Mouse (Mus musculus) Muller cell, postnatal 12 days (primary cell): ENCODE measurements around the gene Nfe2.
"Not testable (repeated sequence)": the region's sequence is repeated elsewhere in the genome, so short reads cannot be mapped to it uniquely, and the experiment has no call there.

Experiments used
- DNase-seq: peaks from one replicate; pipeline ENCODE4 v3.0.0-alpha.2; 2015; ENCODE audit errors: inconsistent ontology term

Gene Nfe2

GRCm38 (mm10) chr15:103290843-103291242, 32.6 kb upstream of the Nfe2 start:
- DNase-seq: no peak

GRCm38 (mm10) chr15:103290417-103290816, 32.2 kb upstream of the Nfe2 start:
- DNase-seq: no peak

DNA sequence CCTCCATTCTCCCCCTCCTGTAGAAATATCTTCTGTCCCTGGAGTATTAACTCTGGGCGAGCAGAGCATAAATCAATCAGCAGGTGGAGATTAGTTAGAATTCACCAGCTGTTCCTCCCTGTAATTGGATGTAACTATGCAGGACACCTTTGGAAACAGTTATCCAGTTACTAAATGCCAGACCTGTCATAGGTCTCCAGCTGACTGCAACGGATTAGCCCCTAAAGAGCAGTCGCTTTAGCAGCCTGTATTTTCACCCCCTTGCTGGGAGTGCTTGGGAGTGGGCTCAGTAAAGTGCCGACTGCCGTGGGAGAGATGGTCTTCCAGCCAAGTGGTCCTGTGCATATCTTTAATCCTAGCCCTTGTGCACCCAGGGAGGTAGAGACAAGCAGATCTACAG, 31.4 kb upstream of the Nfe2 start:
- DNase-seq: no peak

- DNase-seq: peak; percentile 78
Observed at GRCm38 (mm10) chr15:103285778-103286417, 27.7 kb upstream of the Nfe2 start.

DNA sequence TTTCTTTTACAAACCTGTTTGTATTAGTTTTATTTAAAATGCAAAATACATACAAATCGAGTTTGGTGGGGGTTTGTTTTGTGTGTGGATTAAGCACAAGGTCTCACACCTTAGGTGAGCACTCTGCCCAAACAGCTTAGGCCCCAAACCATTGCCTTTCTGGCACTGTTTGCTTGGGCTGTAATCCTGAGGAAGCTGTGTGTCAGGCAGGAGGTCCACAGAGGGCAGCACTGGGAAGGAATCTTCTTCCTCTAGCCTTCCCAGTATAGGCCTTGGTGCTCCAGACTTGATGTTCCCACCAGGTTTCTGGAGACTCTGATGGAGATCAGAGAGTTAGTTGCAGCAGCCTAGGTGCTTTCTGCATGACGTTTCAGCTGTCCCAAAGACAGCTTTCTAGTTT, 26.4 kb upstream of the Nfe2 start:
- no peak for DNase-seq

GRCm38 (mm10) chr15:103284066-103284465, 25.9 kb upstream of the Nfe2 start:
- no peak for DNase-seq

GRCm38 (mm10) chr15:103281465-103282205, 23.4 kb upstream of the Nfe2 start:
- no peak for DNase-seq

- no peak for DNase-seq
Observed at GRCm38 (mm10) chr15:103280817-103281464, 22.7 kb upstream of the Nfe2 start.

- no peak for DNase-seq
Observed at GRCm38 (mm10) chr15:103279750-103280149, 21.5 kb upstream of the Nfe2 start.

DNA sequence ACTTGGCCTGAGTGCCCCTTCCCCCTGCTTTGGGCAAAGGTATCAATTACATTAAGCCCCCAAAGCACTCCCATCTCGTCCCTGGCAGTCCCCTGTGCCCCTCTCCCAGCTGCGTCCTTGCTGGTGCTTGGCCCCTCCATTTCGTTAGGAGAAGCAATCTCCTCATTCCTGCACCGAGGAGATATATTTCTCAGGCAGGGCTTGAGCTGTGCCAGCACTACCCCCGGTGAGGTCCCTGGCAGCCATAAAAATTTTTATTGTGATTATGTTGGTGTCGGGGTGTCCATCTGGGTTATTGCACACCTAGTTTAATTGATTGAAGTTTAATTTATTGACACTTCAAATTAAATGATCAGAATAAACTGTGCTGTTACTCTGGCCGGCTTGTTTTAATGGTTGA, 19.7 kb upstream of the Nfe2 start:
- DNase-seq: no peak

GRCm38 (mm10) chr15:103275943-103276342, 17.7 kb upstream of the Nfe2 start:
- not testable (repeated sequence) for DNase-seq

DNA sequence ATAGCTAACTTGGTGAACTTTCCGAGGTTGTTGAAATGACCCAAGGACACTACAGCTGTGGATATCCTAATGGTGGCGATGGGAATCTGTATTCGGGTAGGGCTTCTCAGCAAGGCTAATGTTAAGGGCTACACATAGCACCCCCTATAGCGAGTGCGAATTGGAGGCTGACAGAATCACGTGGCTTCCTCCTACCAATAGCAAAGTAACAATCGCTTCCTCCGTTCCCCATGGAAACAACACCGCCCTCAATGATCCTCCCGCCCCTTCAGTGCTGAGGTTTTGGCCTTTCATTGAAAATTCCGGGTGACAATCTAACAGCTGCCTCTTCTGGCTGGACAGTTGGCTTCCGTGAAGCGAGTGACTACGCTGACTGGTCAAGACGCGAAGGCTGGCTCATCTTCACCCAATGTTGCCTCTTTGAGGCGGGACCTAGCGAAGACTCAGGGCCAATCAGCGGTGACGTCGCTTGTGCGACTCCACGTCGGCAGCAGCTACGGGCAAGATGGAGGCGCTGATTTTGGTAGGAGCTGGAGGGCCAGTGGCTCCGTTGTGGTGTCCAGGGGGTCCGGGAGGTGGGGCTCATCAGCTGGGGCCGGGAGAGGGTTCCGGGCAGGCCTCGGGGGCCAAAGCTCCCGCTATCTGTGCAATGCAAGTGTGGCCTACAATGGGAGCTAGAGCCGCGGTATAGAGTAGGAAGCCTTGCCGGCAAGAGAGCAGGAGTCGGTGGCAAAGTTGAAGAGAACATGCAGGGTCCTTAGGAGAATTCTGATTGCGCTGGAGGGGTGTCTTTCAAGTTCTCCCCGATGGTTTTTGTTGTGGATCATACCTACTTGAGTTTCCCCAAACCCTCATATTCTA, 14.4 kb upstream of the Nfe2 start, which contains the start of gene Copz1:
Copz1 (plus strand) TSS at position 296 of the 861 bp plus-strand sequence.
- peak; percentile 97 for DNase-seq

GRCm38 (mm10) chr15:103268903-103269302, 10.7 kb upstream of the Nfe2 start:
- no peak for DNase-seq

DNA sequence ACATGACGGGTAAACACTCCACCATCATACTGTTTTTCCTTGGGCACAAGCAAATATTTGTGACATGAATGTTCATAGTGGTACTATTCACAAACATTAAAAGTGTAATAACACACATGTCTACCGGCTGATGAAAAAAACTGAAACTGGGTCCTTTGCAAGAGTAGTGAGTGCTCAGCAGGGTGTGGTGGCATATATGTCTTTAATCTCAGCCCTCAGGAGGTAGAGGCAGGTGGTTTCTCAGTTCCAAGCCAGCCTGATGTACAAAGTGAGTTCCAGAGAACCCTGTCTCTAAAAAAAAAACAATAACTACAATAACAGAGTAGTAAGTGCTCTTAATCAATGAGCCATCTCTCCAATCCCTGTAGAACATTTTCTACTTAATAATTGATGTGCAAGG, 6.6 kb upstream of the Nfe2 start:
- no peak for DNase-seq

GRCm38 (mm10) chr15:103259989-103260388, 1.8 kb upstream of the Nfe2 start:
- DNase-seq: peak; percentile 87

GRCm38 (mm10) chr15:103259162-103259561, 959 bp upstream of the Nfe2 start:
- DNase-seq: no peak

DNA sequence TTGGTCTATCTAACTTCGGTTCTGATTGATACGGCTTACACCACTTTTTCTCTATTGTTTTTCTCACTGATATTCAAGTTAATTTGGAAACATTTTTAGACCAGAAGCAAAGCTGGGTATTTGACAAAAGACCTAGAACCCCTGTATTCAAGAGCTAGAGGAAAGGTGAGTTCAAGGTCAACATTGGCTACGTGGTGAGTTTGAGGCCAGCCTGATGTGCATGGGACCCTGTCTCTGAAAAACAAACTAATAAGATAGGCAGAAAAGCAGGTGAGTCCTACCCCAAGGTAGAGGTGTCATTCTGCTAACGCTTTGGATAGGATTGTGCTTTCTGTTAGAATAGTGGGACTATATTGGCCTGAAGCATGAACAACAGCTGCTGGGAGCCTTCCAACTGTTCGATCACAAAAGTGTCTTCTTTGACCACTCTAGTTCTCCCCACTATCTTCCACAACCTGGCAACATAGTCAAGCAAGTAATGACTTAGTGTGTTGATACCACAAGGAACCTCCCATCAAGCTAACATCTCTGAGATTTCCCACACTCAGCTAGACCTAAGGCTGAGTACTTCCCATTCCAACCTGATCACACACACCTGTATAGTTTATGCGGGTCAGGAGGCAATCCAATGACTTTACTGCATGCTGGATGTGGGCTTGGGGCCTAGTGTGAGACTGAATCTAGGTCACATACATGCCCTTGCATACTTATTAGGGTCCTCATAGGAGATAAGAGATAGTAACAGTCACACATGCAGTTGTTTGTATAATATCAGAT, 1.8 kb downstream of the Nfe2 start:
- DNase-seq: no peak

- peak; percentile 52 for DNase-seq
Observed at GRCm38 (mm10) chr15:103255169-103255568, 3.0 kb downstream of the Nfe2 start.

DNA sequence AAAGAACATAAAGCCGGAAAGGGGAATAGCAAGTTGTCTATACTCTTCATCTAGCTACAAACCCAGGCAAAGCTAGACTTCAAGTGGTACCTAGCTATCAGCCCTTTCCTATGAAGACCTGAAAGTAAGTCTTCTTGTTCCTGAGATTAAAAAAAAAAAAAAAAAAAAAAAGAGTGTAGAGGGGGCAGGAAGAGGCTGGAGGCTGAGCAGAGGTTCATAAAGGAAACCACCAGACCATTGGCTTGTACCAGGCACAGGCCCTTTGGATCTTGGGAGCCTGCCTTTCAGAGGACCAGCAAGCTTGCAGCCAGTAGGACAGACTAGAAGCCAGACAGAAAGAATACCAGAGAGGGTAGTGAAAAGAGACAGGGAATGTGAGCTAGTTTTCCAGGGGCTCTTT, 4.9 kb downstream of the Nfe2 start:
- no peak for DNase-seq

GRCm38 (mm10) chr15:103252660-103253059, 5.5 kb downstream of the Nfe2 start:
- no peak for DNase-seq

DNA sequence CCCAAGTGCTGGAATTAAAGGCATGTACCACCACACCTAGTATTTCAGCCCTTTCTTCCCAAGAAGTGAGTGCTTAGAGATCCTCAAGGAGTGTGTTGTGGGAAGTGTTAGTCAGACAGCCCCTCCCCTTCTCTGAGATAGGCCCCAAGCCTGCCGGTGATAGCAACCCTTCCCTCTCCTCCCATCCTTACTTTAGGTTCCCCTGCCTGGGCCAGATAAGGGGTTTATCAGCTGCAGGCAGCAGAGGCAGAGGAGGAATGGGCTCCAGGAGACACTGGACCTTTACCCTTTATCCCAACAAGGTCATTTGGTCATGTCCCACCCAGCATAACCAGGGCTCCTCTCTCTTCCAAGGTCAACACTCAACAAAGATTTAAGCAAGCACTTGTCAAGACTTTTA, 6.6 kb downstream of the Nfe2 start:
- no peak for DNase-seq
